Mouse (Mus musculus) embryonic fibroblast, embryonic 13.5 days (primary cell): Measurements from ENCODE around the gene Pmfbp1. TPM values are rescaled to one million over a fixed set of nuclear protein-coding genes. Genes with fewer than 3 reads are reported as not detected.

ENCODE experiments used
- H3K27ac ChIP-seq: 2 replicates; pipeline ENCODE4 v1.5.1; 2012; ENCODE audit warnings: low read length, control low read depth, inconsistent platforms; ENCODE audit not compliant: insufficient read depth
- H3K4me1 ChIP-seq: 2 replicates; pipeline ENCODE4 v1.6.1; 2011; ENCODE audit warnings: low read length; ENCODE audit not compliant: control insufficient read depth, insufficient read depth
- H3K4me3 ChIP-seq: 2 replicates; pipeline ENCODE4 v1.5.1; 2011; ENCODE audit warnings: mild to moderate bottlenecking, control low read depth, low read length; ENCODE audit not compliant: insufficient read depth
- CTCF ChIP-seq: IDR thresholded peaks from 2 replicates; pipeline ENCODE4 v1.5.1; 2011; ENCODE audit warnings: mild to moderate bottlenecking, control low read depth, low read length, moderate library complexity, borderline replicate concordance; ENCODE audit not compliant: insufficient read depth
- POLR2A ChIP-seq: IDR thresholded peaks from 2 replicates; pipeline ENCODE4 v1.6.1; 2011; ENCODE audit warnings: low read depth, mild to moderate bottlenecking, control low read depth, low read length, moderate library complexity
- polyA plus RNA-seq: library from polyadenylated mRNA; stranded (reverse); fragments of >200 nt; gene quantifications from 2 replicates; pipeline ENCODE4 v1.2.4, GENCODE M21; 2011; ENCODE audit warnings: low read depth; ENCODE audit not compliant: missing spikeins, insufficient read length

The Pmfbp1 gene
- polyA plus RNA-seq, 1 experiment, result not detected

- Histone ChIP-seq H3K4me1 (no peaks in the 10 kb centered on the region), H3K27ac (0 out of 2 replicates have a peak overlapping the region, but pooled peaks have one; percentile 32), H3K4me3 (no peak overlapping the region)
- TF ChIP-seq CTCF, result no peak
- TF ChIP-seq POLR2A, result no peak
Measured at GRCm38 (mm10) chr8:109542748-109543519, 49.1 kb downstream of the Pmfbp1 start.

GRCm38 (mm10) chr8:109544049-109544448 is 50.2 kb downstream of the Pmfbp1 start:
- no peak overlapping the region for H3K27ac ChIP-seq
- H3K4me3 ChIP-seq, result no peak overlapping the region
- no peaks in the 10 kb centered on the region for H3K4me1 ChIP-seq
- TF ChIP-seq POLR2A (no peak), CTCF (no peak)

- Histone ChIP-seq H3K27ac (no peak overlapping the region), H3K4me3 (no peak overlapping the region), H3K4me1 (no peaks in the 10 kb centered on the region)
- TF ChIP-seq CTCF (peak; percentile 52; the same call in 1 of the 2 replicates), POLR2A (no peak)
Measured at GRCm38 (mm10) chr8:109551663-109552062, 57.8 kb downstream of the Pmfbp1 start.

- H3K4me3 ChIP-seq, result no peak overlapping the region
Measured at GRCm38 (mm10) chr8:109563881-109564280, 70.1 kb downstream of the Pmfbp1 start.

GRCm38 (mm10) chr8:109564766-109565165 is 70.9 kb downstream of the Pmfbp1 start:
- H3K27ac ChIP-seq, result peak overlapping the region; percentile 81
- no peak for TF ChIP-seq CTCF
- no peak for TF ChIP-seq POLR2A
- H3K4me3 ChIP-seq, result peak overlapping the region; percentile 91
- peaks cover 3% of the 10 kb centered on the region; the same call in 1 of the 2 replicates for H3K4me1 ChIP-seq

More at GRCm38 (mm10) chr8:109563881-109564280, 70.1 kb downstream of the Pmfbp1 start:
- TF ChIP-seq CTCF (no peak), POLR2A (no peak)
- Histone ChIP-seq H3K27ac (no peak overlapping the region), H3K4me1 (peaks cover 3% of the 10 kb centered on the region; the same call in 1 of the 2 replicates)

GRCm38 (mm10) chr8:109565498-109566333 is 71.9 kb downstream of the Pmfbp1 start, which contains the start of the genes Dhx38 and Txnl4b:
Gene Dhx38, minus strand, starts transcription at chr8:109565861.
Gene Txnl4b, plus strand, starts transcription at chr8:109565892.
- H3K4me1 ChIP-seq, result peaks cover 3% of the 10 kb centered on the region; the same call in 1 of the 2 replicates

GRCm38 (mm10) chr8:109571139-109571538 is 77.3 kb downstream of the Pmfbp1 start:
- Histone ChIP-seq H3K4me3 (no peak overlapping the region), H3K27ac (no peak overlapping the region), H3K4me1 (no peaks in the 10 kb centered on the region)
- TF ChIP-seq CTCF (no peak), POLR2A (no peak)

More at GRCm38 (mm10) chr8:109565498-109566333, 71.9 kb downstream of the Pmfbp1 start, which contains the start of the genes Dhx38 and Txnl4b:
- H3K27ac ChIP-seq, result peak within 1 kb of the TSS; percentile 81
- TF ChIP-seq CTCF (no peak), POLR2A (peak; percentile 66; the same call in 1 of the 2 replicates)
- peak within 1 kb of the TSS; percentile 91 for H3K4me3 ChIP-seq

GRCm38 (mm10) chr8:109576311-109576710 is 82.5 kb downstream of the Pmfbp1 start:
- H3K4me3 ChIP-seq, result no peak overlapping the region
- no peak overlapping the region for H3K27ac ChIP-seq
- H3K4me1 ChIP-seq, result no peaks in the 10 kb centered on the region
- no peak for TF ChIP-seq POLR2A
- TF ChIP-seq CTCF, result no peak

GRCm38 (mm10) chr8:109578900-109579301 is 85.1 kb downstream of the Pmfbp1 start, which contains the start of gene Hp:
Gene Hp, minus strand, starts transcription at chr8:109579172.
- Histone ChIP-seq H3K27ac (no peak within 1 kb of the TSS), H3K4me1 (no peaks in the 10 kb centered on the region), H3K4me3 (no peak within 1 kb of the TSS)
- TF ChIP-seq POLR2A, result no peak
- TF ChIP-seq CTCF, result no peak
